Mouse (Mus musculus): ENCODE measurements around the gene Arhgap15. TPM values are rescaled to one million over a fixed set of nuclear protein-coding genes. Genes with fewer than 3 reads are reported as not detected.
"Not testable (repeated sequence)": the region's sequence is repeated elsewhere in the genome, so short reads cannot be mapped to it uniquely, and the experiment has no call there.

The Arhgap15 gene
- 21.8 and 48.5 TPM in 2 replicates for total RNA-seq (2014; fragmentation: Nextera tagmentation)
- 29.8 and 45.0 TPM in 2 replicates for total RNA-seq (2017)

GRCm38 (mm10) chr2:43748287-43748983 lies at the start of gene Arhgap15:
Arhgap15 (plus strand) TSS chr2:43748824.
- ATAC-seq (replicated peaks; ENCODE audit: low FRiP score, low TSS enrichment, poor library complexity, severe bottlenecking) = peak; percentile 65

GRCm38 (mm10) chr2:43712611-43713138 lies 35.9 kb upstream of the Arhgap15 start:
- no peak for ATAC-seq (replicated peaks; ENCODE audit: low FRiP score, low TSS enrichment, poor library complexity, severe bottlenecking)

- peak; percentile 84 for ATAC-seq (replicated peaks; ENCODE audit: low FRiP score, low TSS enrichment, poor library complexity, severe bottlenecking)
Observed at GRCm38 (mm10) chr2:43722446-43723103, 26.0 kb upstream of the Arhgap15 start.

- ATAC-seq (replicated peaks; ENCODE audit: low FRiP score, low TSS enrichment, poor library complexity, severe bottlenecking) = peak; percentile 44
Observed at GRCm38 (mm10) chr2:43723104-43723541, 25.5 kb upstream of the Arhgap15 start.

- ATAC-seq (replicated peaks; ENCODE audit: low FRiP score, low TSS enrichment, poor library complexity, severe bottlenecking) = no peak
Observed at GRCm38 (mm10) chr2:43727181-43727580, 21.4 kb upstream of the Arhgap15 start.

GRCm38 (mm10) chr2:43727693-43728092 lies 20.9 kb upstream of the Arhgap15 start:
- peak; percentile 62 for ATAC-seq (replicated peaks; ENCODE audit: low FRiP score, low TSS enrichment, poor library complexity, severe bottlenecking)

- ATAC-seq (replicated peaks; ENCODE audit: low FRiP score, low TSS enrichment, poor library complexity, severe bottlenecking) = no peak
Observed at GRCm38 (mm10) chr2:43728831-43729230, 19.8 kb upstream of the Arhgap15 start.

- ATAC-seq (replicated peaks; ENCODE audit: low FRiP score, low TSS enrichment, poor library complexity, severe bottlenecking) = no peak
Observed at GRCm38 (mm10) chr2:43732396-43732795, 16.2 kb upstream of the Arhgap15 start.

GRCm38 (mm10) chr2:43735071-43735470 lies 13.6 kb upstream of the Arhgap15 start:
- ATAC-seq (replicated peaks; ENCODE audit: low FRiP score, low TSS enrichment, poor library complexity, severe bottlenecking) = not testable (repeated sequence)

GRCm38 (mm10) chr2:43737546-43737945 lies 11.1 kb upstream of the Arhgap15 start:
- no peak for ATAC-seq (replicated peaks; ENCODE audit: low FRiP score, low TSS enrichment, poor library complexity, severe bottlenecking)

GRCm38 (mm10) chr2:43738562-43739112 lies 10.0 kb upstream of the Arhgap15 start:
- peak; percentile 31; the same call in 1 of the 2 replicates for ATAC-seq (replicated peaks; ENCODE audit: low FRiP score, low TSS enrichment, poor library complexity, severe bottlenecking)

- ATAC-seq (replicated peaks; ENCODE audit: low FRiP score, low TSS enrichment, poor library complexity, severe bottlenecking) = peak; percentile 91
Observed at GRCm38 (mm10) chr2:43739190-43739818, 9.3 kb upstream of the Arhgap15 start.

- peak; percentile 12; the same call in 1 of the 2 replicates for ATAC-seq (replicated peaks; ENCODE audit: low FRiP score, low TSS enrichment, poor library complexity, severe bottlenecking)
Observed at GRCm38 (mm10) chr2:43749321-43749720, 697 bp downstream of the Arhgap15 start.

- 0 out of 2 replicates have a peak, but pooled peaks have one; percentile 29 for ATAC-seq (replicated peaks; ENCODE audit: low FRiP score, low TSS enrichment, poor library complexity, severe bottlenecking)
Observed at GRCm38 (mm10) chr2:43755899-43756298, 7.3 kb downstream of the Arhgap15 start.

GRCm38 (mm10) chr2:43756626-43757025 lies 8.0 kb downstream of the Arhgap15 start:
- no peak for ATAC-seq (replicated peaks; ENCODE audit: low FRiP score, low TSS enrichment, poor library complexity, severe bottlenecking)

GRCm38 (mm10) chr2:43761735-43762134 lies 13.1 kb downstream of the Arhgap15 start:
- no peak for ATAC-seq (replicated peaks; ENCODE audit: low FRiP score, low TSS enrichment, poor library complexity, severe bottlenecking)

GRCm38 (mm10) chr2:43763279-43763678 lies 14.7 kb downstream of the Arhgap15 start:
- no peak for ATAC-seq (replicated peaks; ENCODE audit: low FRiP score, low TSS enrichment, poor library complexity, severe bottlenecking)

- ATAC-seq (replicated peaks; ENCODE audit: low FRiP score, low TSS enrichment, poor library complexity, severe bottlenecking) = no peak
Observed at GRCm38 (mm10) chr2:43764456-43764855, 15.8 kb downstream of the Arhgap15 start.

GRCm38 (mm10) chr2:43766200-43766599 lies 17.6 kb downstream of the Arhgap15 start:
- no peak for ATAC-seq (replicated peaks; ENCODE audit: low FRiP score, low TSS enrichment, poor library complexity, severe bottlenecking)
